Mouse (Mus musculus): ENCODE results near the gene Park7. TPM values are rescaled to one million over a fixed set of nuclear protein-coding genes. Genes with fewer than 3 reads are reported as not detected.
A peak's percentile ranks its signal among the peaks of the same experiment; 100 is the strongest.

The Park7 gene
- polyA plus RNA-seq, 1 experiment from 2014 or later = 227 TPM

DNA sequence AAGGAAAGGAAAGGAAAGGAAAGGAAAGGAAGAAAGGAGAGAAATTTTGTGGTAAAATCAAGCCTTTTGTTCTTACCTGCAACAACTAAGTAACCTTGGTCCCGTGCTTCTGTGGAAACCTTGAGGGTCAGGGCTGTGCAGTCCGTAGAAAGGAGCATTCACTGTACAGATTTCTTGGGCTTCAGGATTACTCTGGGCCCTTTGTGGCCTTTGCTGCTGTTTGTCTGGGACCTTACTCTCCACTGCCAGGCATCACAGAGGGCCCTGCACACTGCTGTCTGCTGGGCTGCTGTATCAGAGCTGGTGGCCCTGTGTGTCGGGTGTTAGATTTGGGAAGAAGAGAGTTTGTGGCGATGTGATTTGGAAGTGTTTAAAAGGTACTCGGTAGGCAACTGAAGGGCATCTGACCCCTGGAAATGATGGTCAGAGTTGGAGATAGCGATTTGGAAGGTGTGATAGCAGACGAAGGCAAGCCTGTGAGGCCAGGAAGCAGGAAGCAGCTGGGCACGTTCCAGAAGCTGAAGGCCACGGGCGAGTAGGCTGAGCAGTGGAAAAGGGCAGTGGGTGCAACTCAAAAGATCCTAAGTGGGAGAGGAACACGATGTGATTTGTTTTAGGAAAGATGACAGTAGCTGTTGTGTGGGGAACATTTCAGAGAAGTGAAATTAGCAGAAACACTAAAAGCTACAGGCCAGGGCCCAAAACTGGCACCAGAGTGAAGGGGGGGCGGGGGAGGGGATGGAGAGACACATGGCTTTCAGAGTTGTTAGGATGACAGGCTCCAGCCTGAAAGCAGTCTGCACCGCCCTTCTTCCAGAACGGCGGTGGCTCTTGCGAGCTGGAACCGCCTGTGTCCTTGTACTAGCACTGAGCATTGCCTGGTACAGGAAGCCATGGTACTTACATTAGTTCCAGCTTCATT, 44.7 kb downstream of the Park7 start:
- peak overlapping the region; percentile 13; the same call in 1 of the 2 replicates for H3K27ac ChIP-seq (ENCODE audit: low read depth)
- H3K4me1 ChIP-seq (ENCODE audit: insufficient read depth) = peaks cover 9% of the 10 kb centered on the region
- H3K4me3 ChIP-seq (ENCODE audit: low read depth, low read length) = no peak overlapping the region
- no peaks in the 10 kb centered on the region for H3K27me3 ChIP-seq (ENCODE audit: insufficient read depth, low read length)
- H3K4me2 ChIP-seq (ENCODE audit: low read depth, low read length) = no peak overlapping the region
- TF ChIP-seq EP300 (IDR thresholded peaks at IDR 0.05; ENCODE audit: low read depth) (no peak), CTCF (IDR thresholded peaks at IDR 0.05; ENCODE audit: low read depth) (no peak)
- DNase-seq (peak; percentile 62), ATAC-seq (peak; percentile 16)
- 45% methylated on average over 17 of the region's 17 CpGs for WGBS (ENCODE audit: insufficient replicate concordance)
- H3K36me3 ChIP-seq (replicated peaks; ENCODE audit: insufficient read depth, low read length) = peaks cover 26% of the 10 kb centered on the region
- no peaks in the 10 kb centered on the region for H3K9me3 ChIP-seq (ENCODE audit: low read length)
- H3K9ac ChIP-seq (replicated peaks) = no peak overlapping the region

DNA sequence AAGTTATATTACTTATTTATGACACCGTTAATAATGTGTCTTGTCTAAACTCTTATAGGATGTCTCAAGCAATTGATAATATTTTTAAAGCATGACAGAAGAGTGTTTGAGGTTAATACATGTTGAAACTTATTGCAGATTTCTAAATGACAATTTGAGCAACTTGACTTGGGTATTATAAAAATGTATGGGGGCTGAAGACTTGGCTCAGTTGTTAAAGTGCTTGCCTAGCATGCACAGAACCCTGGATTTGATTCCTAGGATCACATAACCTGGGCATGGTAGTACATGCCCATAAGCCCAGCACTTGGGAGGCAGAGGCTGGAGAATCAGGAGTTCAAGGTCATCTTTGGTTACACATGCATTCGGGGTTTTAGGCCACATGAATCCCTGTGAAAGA, 45.4 kb downstream of the Park7 start:
- H3K36me3 ChIP-seq (replicated peaks; ENCODE audit: insufficient read depth, low read length) = peaks cover 30% of the 10 kb centered on the region
- TF ChIP-seq CTCF (IDR thresholded peaks at IDR 0.05; ENCODE audit: low read depth) (no peak), EP300 (IDR thresholded peaks at IDR 0.05; ENCODE audit: low read depth) (no peak)
- no peak for DNase-seq
- no peak for ATAC-seq
- H3K4me3 ChIP-seq (ENCODE audit: low read depth, low read length) = no peak overlapping the region
- H3K27ac ChIP-seq (ENCODE audit: low read depth) = 0 out of 2 replicates have a peak overlapping the region, but pooled peaks have one; percentile 13
- H3K27me3 ChIP-seq (ENCODE audit: insufficient read depth, low read length) = no peaks in the 10 kb centered on the region
- no peak overlapping the region for H3K4me2 ChIP-seq (ENCODE audit: low read depth, low read length)
- no peaks in the 10 kb centered on the region for H3K9me3 ChIP-seq (ENCODE audit: low read length)
- 67% methylated on average over 2 of the region's 2 CpGs for WGBS (ENCODE audit: insufficient replicate concordance)
- H3K9ac ChIP-seq (replicated peaks) = no peak overlapping the region
- H3K4me1 ChIP-seq (ENCODE audit: insufficient read depth) = peaks cover 9% of the 10 kb centered on the region

DNA sequence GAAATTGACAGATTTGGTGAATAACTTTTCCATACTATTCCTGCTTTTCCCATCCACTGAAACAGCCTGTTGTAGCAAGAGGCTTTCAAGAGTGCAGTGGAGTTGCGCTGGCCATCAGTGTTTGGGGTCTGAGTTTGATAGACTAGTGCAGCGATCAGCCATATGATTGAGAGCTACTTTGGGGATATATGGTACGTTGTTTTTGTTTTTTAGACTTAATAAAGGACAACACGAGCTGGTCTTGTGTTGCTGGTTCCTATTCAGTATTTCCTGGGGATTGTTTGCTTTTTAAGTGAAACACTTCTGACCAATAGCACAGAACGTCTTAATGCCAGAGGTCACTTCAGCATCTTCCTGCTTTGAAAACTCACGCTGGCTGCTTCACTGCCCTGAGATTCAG, 46.1 kb downstream of the Park7 start:
- Histone ChIP-seq H3K27me3 (ENCODE audit: insufficient read depth, low read length) (no peaks in the 10 kb centered on the region), H3K27ac (ENCODE audit: low read depth) (no peak overlapping the region), H3K4me1 (ENCODE audit: insufficient read depth) (peaks cover 9% of the 10 kb centered on the region), H3K9me3 (ENCODE audit: low read length) (no peaks in the 10 kb centered on the region), H3K9ac (replicated peaks) (no peak overlapping the region), H3K36me3 (replicated peaks; ENCODE audit: insufficient read depth, low read length) (peaks cover 33% of the 10 kb centered on the region), H3K4me2 (ENCODE audit: low read depth, low read length) (no peak overlapping the region), H3K4me3 (ENCODE audit: low read depth, low read length) (no peak overlapping the region)
- WGBS (ENCODE audit: insufficient replicate concordance) = 73% methylated on average over 6 of the region's 6 CpGs
- no peak for TF ChIP-seq CTCF (IDR thresholded peaks at IDR 0.05; ENCODE audit: low read depth)
- no peak for TF ChIP-seq EP300 (IDR thresholded peaks at IDR 0.05; ENCODE audit: low read depth)
- DNase-seq (no peak), ATAC-seq (no peak)

DNA sequence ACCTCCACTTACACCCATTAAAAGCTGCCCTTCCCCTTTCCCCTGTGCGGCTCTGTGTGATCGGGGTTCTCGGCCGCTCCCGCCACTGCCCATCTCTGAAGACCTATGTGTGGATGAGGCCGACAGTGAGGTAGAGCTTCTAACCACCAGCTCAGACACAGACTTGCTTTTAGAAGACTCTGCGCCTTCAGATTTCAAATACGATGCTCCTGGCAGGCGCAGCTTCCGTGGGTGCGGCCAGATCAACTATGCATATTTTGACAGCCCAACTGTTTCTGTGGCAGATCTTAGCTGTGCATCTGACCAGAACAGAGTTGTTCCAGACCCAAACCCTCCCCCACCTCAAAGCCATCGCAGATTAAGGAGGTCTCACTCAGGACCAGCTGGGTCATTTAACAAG, 47.7 kb downstream of the Park7 start:
- ATAC-seq (no peak), DNase-seq (no peak)
- WGBS (ENCODE audit: insufficient replicate concordance) = 83% methylated on average over 12 of the region's 12 CpGs
- no peak overlapping the region for H3K4me2 ChIP-seq (ENCODE audit: low read depth, low read length)
- H3K4me1 ChIP-seq (ENCODE audit: insufficient read depth) = peaks cover 3% of the 10 kb centered on the region; the same call in 1 of the 2 replicates
- peaks cover 33% of the 10 kb centered on the region for H3K36me3 ChIP-seq (replicated peaks; ENCODE audit: insufficient read depth, low read length)
- H3K27ac ChIP-seq (ENCODE audit: low read depth) = no peak overlapping the region
- no peak for TF ChIP-seq CTCF (IDR thresholded peaks at IDR 0.05; ENCODE audit: low read depth)
- no peak for TF ChIP-seq EP300 (IDR thresholded peaks at IDR 0.05; ENCODE audit: low read depth)
- no peak overlapping the region for H3K4me3 ChIP-seq (ENCODE audit: low read depth, low read length)
- H3K27me3 ChIP-seq (ENCODE audit: insufficient read depth, low read length) = no peaks in the 10 kb centered on the region
- H3K9ac ChIP-seq (replicated peaks) = no peak overlapping the region
- no peaks in the 10 kb centered on the region for H3K9me3 ChIP-seq (ENCODE audit: low read length)

DNA sequence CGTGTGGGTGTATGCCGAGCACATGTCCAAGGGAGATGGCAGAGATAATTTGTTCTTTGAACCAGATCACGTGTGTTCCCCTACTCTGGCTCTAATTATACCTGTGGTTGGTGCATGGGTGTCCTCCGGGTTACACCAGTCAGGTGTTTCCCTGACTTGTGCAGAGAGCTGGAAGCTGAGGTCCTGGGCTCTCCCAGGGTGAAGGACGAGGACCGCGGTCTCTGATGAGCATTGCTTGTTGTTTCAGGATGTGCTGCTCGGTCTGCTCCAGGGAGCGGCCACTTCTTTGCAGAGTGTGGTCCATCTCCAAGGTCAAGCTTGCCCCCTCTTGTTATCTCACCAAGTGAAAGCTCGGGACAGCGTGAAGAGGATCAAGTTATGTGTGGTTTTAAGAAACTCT, 48.2 kb downstream of the Park7 start:
- peaks cover 3% of the 10 kb centered on the region; the same call in 1 of the 2 replicates for H3K4me1 ChIP-seq (ENCODE audit: insufficient read depth)
- TF ChIP-seq EP300 (IDR thresholded peaks at IDR 0.05; ENCODE audit: low read depth) (no peak), CTCF (IDR thresholded peaks at IDR 0.05; ENCODE audit: low read depth) (no peak)
- no peaks in the 10 kb centered on the region for H3K9me3 ChIP-seq (ENCODE audit: low read length)
- peaks cover 33% of the 10 kb centered on the region for H3K36me3 ChIP-seq (replicated peaks; ENCODE audit: insufficient read depth, low read length)
- no peak for DNase-seq
- no peak overlapping the region for H3K4me2 ChIP-seq (ENCODE audit: low read depth, low read length)
- no peak for ATAC-seq
- no peak overlapping the region for H3K9ac ChIP-seq (replicated peaks)
- H3K4me3 ChIP-seq (ENCODE audit: low read depth, low read length) = no peak overlapping the region
- 76% methylated on average over 11 of the region's 11 CpGs for WGBS (ENCODE audit: insufficient replicate concordance)
- H3K27me3 ChIP-seq (ENCODE audit: insufficient read depth, low read length) = no peaks in the 10 kb centered on the region
- H3K27ac ChIP-seq (ENCODE audit: low read depth) = no peak overlapping the region

DNA sequence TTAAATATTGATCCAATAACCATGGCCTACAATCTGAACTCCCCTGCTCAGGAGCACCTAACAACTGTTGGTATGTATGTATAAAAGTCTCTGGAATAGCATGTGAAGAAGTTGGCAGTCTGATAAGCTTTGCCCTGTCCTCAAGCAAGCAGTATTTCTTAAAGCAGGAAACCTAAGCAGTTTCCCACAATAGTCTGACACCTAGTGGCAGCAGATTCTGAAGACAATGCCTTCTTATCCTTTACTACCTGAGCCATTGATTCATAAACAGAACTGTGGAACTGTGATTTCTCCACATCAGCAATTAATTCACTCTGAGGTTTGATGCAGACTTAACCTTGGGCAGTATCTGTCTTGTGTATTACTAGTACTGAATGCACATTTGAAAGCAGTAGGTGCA, 48.9 kb downstream of the Park7 start:
- no peak overlapping the region for H3K27ac ChIP-seq (ENCODE audit: low read depth)
- peaks cover 3% of the 10 kb centered on the region; the same call in 1 of the 2 replicates for H3K4me1 ChIP-seq (ENCODE audit: insufficient read depth)
- ATAC-seq (no peak), DNase-seq (no peak)
- no peak overlapping the region for H3K4me2 ChIP-seq (ENCODE audit: low read depth, low read length)
- no peaks in the 10 kb centered on the region for H3K27me3 ChIP-seq (ENCODE audit: insufficient read depth, low read length)
- TF ChIP-seq CTCF (IDR thresholded peaks at IDR 0.05; ENCODE audit: low read depth) (peak; percentile 53), EP300 (IDR thresholded peaks at IDR 0.05; ENCODE audit: low read depth) (no peak)
- H3K9ac ChIP-seq (replicated peaks) = no peak overlapping the region
- H3K4me3 ChIP-seq (ENCODE audit: low read depth, low read length) = no peak overlapping the region
- peaks cover 33% of the 10 kb centered on the region for H3K36me3 ChIP-seq (replicated peaks; ENCODE audit: insufficient read depth, low read length)
- H3K9me3 ChIP-seq (ENCODE audit: low read length) = no peaks in the 10 kb centered on the region
